Mouse (Mus musculus) spleen, adult 2 months (tissue): ENCODE data around the gene Dmxl2. TPM values are rescaled to one million over a fixed set of nuclear protein-coding genes. Genes with fewer than 3 reads are reported as not detected.

Experiments used
- DNase-seq, 2 experiments: peaks; one replicate each; pipeline versions ENCODE4 v3.0.0 to v3.0.0-alpha.2; 2012 to 2021; ENCODE audit warnings: low spot score in 2 of 2, low read depth in 1 of 2
- H3K27ac ChIP-seq: fragments of 200-500 bp; 2 replicates; pipeline ENCODE4 v1.5.1; 2012; ENCODE audit warnings: low read length, inconsistent platforms; ENCODE audit not compliant: insufficient read depth
- H3K27me3 ChIP-seq: fragments of 200-500 bp; 2 replicates; pipeline ENCODE4 v1.6.1; 2012; ENCODE audit warnings: mild to moderate bottlenecking, moderate library complexity, low read length, inconsistent platforms; ENCODE audit not compliant: control insufficient read depth, insufficient read depth
- H3K36me3 ChIP-seq: fragments of 200-500 bp; 2 replicates; pipeline ENCODE4 v1.6.1; 2012; ENCODE audit warnings: mild to moderate bottlenecking, low read length, inconsistent platforms; ENCODE audit not compliant: control insufficient read depth, insufficient read depth
- H3K4me1 ChIP-seq: fragments of 200-500 bp; 2 replicates; pipeline ENCODE4 v1.6.1; 2011; ENCODE audit warnings: inconsistent platforms; ENCODE audit not compliant: control insufficient read depth, insufficient read depth, insufficient read length
- H3K4me3 ChIP-seq: fragments of 200-500 bp; 2 replicates; pipeline ENCODE4 v1.5.1; 2011; ENCODE audit warnings: mild to moderate bottlenecking, inconsistent platforms; ENCODE audit not compliant: insufficient read depth, insufficient read length; ENCODE audit errors: extremely low read depth
- CTCF ChIP-seq: fragments of 200-500 bp; IDR thresholded peaks from 2 replicates; pipeline ENCODE4 v1.5.1; 2011; ENCODE audit warnings: mild to moderate bottlenecking, inconsistent platforms; ENCODE audit not compliant: insufficient read depth, insufficient read length, insufficient replicate concordance; ENCODE audit errors: extremely low read depth
- POLR2A ChIP-seq: fragments of 200-500 bp; IDR thresholded peaks from 2 replicates; pipeline ENCODE4 v1.6.1; 2011; ENCODE audit warnings: low read depth, low read length, inconsistent platforms
- WGBS: fragments of 180-500 bp; shearing (Covaris S2); methylation state at CpG from one replicate; pipeline ENCODE4 v1.1.7; 2018; 5-methylcytosine and 5-hydroxymethylcytosine counted together
- polyA plus RNA-seq: library from polyadenylated mRNA; depleted of rRNA; stranded (reverse); fragments of >200 nt; gene quantifications from 2 replicates; pipeline ENCODE4 v1.2.3, GENCODE M21; 2012

Dmxl2 gene
- polyA plus RNA-seq, 1 experiment, result 2.0 TPM

DNA sequence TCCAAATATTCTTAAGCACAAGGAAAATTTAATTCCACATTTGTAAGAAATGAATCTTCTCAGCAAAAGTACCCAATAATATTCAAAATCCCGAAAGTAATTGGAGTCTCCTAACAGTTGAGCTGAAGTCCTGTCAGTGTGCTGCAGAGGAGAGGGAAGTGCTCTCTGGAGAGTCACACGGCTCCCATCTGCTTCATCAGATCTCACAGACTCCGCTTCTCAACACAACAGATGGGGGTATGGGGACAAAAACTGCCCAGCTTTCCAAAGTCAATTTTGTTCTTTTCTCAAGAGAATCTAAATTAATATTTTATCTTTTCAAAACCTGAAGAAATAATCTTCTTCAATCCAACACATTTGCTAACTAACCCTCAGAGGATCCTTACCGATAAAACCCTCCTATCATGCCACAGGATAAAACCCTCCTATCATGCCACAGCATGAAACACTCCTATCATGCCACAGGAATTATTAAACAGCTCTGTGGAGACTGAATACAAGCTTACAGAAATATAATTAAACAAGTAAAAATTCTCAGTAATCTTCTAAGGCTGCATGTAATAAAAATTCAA, 37.9 kb downstream of the Dmxl2 start:
- no peak overlapping the region for H3K4me3 ChIP-seq
- H3K27me3 ChIP-seq, result no peaks in the 10 kb centered on the region
- TF ChIP-seq POLR2A (no peak), CTCF (no peak)
- no peak overlapping the region for H3K27ac ChIP-seq
- no peak for DNase-seq
- WGBS, result 80% methylated on average over 4 of the region's 4 CpGs
- no peaks in the 10 kb centered on the region for H3K4me1 ChIP-seq
- no peaks in the 10 kb centered on the region for H3K36me3 ChIP-seq

DNA sequence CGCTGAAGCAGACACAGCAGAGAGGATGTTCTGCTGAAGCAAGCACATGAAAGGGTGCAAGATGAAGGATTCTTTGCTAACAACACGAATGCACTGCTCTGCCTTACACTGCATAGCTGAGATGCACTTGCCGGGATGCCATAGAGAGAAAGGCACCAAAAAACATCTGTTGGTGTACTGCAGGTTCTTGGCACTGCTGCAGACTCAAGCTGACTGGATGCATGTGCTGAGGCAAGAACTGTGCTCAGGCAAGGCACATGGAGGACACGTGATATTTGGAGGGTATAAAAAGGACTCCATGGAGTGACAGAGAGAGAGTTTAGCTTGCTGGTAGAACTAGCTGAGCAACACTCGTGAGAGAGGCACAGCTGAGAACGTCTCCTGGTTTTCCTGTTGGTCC, 62.4 kb downstream of the Dmxl2 start:
- Histone ChIP-seq H3K36me3 (no peaks in the 10 kb centered on the region), H3K4me3 (no peak overlapping the region), H3K27ac (no peak overlapping the region), H3K4me1 (no peaks in the 10 kb centered on the region), H3K27me3 (no peaks in the 10 kb centered on the region)
- TF ChIP-seq POLR2A (no peak), CTCF (no peak)
- DNase-seq, result no peak
- WGBS, result 83% methylated on average over 6 of the region's 6 CpGs

DNA sequence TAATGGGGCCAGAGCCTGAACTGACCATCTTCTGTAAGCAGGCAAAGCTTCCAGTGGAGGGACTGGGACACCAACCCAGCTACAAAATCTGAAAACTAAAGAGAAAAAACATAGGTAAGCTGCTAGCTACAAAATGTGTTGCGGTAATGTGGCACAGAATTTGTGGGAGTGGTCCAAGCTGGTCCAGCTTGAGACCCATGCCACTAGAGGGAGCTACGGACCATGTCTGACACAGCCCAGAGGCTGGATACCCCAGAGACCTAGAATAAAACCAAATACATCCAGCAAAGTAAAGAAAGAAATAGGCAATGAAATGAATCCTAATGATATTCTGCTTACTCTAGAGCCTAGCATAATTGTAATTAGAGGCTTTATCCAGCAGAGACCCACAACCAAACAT, 63.2 kb downstream of the Dmxl2 start:
- Histone ChIP-seq H3K27ac (no peak overlapping the region), H3K4me3 (no peak overlapping the region), H3K36me3 (no peaks in the 10 kb centered on the region), H3K4me1 (no peaks in the 10 kb centered on the region), H3K27me3 (no peaks in the 10 kb centered on the region)
- WGBS, result 51% methylated on average over 2 of the region's 2 CpGs
- DNase-seq, result no peak
- TF ChIP-seq POLR2A (no peak), CTCF (no peak)

DNA sequence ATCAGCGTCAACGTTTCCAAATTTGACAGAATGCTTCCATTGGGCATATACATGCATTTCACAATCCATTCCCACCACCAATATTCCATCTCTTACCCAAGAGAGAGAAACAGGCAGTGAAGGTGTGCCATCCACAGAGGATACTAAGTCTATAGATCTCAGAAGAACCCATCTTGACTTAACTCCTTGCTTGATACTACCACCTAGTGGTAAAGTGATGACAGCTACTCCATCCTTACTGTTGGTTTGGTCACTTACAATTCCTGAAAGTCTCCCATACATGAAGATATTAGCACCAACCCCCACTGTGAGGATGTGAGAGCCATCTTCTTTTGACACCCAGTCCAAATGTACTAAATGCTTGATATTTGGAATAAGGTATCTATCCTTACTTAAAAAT, 85.2 kb downstream of the Dmxl2 start:
- TF ChIP-seq CTCF (no peak), POLR2A (no peak)
- H3K4me3 ChIP-seq, result no peak overlapping the region
- no peak overlapping the region for H3K27ac ChIP-seq
- H3K36me3 ChIP-seq, result no peaks in the 10 kb centered on the region
- 95% methylated on average over 2 of the region's 2 CpGs for WGBS
- H3K4me1 ChIP-seq, result no peaks in the 10 kb centered on the region
- no peak for DNase-seq
- H3K27me3 ChIP-seq, result no peaks in the 10 kb centered on the region

DNA sequence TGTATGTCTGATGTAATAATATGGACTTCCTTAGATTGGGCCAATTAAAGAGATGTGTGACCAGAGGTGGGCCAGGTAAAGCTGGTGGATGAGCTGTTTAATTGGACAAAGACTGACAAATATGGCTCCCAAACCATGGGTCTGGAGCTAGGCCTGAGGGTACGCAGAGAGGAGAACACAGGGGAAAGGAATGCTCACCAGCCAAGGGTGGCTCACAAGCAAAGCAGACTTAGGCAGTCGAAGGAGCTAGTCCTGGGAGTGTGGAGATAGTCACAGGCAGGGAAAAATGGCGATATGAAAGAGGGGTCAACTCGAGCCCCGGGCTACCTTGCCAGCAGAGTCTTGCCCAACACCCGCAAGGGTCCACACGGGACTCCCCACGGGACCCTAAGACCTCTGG, 144.7 kb downstream of the Dmxl2 start:
- no peak for TF ChIP-seq CTCF
- no peak for TF ChIP-seq POLR2A
- Histone ChIP-seq H3K36me3 (no peaks in the 10 kb centered on the region), H3K4me3 (no peak overlapping the region), H3K4me1 (no peaks in the 10 kb centered on the region), H3K27me3 (no peaks in the 10 kb centered on the region), H3K27ac (no peak overlapping the region)
- whole genome bisulfite sequencing, result 86% methylated on average over 8 of the region's 8 CpGs
- DNase-seq, result no peak

DNA sequence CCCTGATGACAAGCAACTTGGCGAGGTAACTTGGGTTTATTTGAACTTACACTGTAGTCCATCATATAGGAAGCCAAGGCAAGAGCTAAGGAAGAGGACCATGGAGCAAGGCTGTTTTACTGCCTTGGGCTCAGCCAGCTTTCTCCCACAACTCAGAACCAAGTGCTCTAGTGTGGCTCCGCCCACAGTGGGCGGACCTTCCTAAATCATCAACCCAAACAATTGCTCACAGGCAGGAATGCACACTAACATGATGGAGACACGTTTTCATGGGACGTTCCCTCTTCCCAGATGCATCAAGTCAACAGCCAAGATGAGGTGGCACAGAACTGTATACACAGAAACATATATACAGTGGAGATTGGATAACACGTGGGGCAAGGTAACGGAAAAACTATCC, 159.4 kb downstream of the Dmxl2 start:
- TF ChIP-seq POLR2A (no peak), CTCF (no peak)
- no peaks in the 10 kb centered on the region for H3K4me1 ChIP-seq
- no peak overlapping the region for H3K27ac ChIP-seq
- DNase-seq, result no peak
- H3K4me3 ChIP-seq, result no peak overlapping the region
- no peaks in the 10 kb centered on the region for H3K36me3 ChIP-seq
- WGBS, result 77% methylated on average over 7 of the region's 7 CpGs
- no peaks in the 10 kb centered on the region for H3K27me3 ChIP-seq

DNA sequence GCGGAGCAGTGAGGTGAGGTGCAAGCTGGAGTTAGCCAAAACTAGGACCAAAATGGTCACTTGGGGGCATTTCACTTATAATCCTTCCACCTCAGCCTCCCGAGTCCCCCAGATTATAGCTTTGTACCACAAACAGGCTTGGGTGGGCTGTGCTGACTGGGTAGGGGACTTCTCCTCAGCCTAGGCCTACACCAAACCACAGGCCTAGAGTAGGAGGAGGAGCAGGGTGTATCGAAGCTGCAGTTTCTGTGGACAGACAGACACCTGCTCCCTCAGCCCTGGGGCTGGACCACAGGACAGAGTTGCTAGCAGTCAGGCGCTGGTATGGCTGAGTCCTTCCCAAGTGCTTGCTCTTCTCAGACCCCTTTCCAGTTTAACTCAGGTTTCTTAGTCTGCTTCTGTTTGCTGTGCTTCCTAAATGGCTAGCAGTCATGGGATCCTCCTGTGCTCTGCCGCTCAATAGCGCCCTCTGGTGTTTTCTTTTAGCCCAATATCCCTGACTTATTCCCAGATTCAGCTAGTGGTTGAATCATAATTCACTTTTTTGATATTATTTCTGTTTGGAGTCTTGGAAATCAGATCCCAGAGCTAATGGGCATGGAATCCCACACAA, 164.8 kb downstream of the Dmxl2 start:
- Histone ChIP-seq H3K36me3 (no peaks in the 10 kb centered on the region), H3K4me1 (no peaks in the 10 kb centered on the region), H3K4me3 (no peak overlapping the region), H3K27me3 (no peaks in the 10 kb centered on the region), H3K27ac (no peak overlapping the region)
- WGBS, result 49% methylated on average over 6 of the region's 6 CpGs
- DNase-seq, result no peak
- TF ChIP-seq POLR2A, result no peak
- TF ChIP-seq CTCF, result no peak
